Mouse (Mus musculus): ENCODE results near the gene Eif4g3.

DNA sequence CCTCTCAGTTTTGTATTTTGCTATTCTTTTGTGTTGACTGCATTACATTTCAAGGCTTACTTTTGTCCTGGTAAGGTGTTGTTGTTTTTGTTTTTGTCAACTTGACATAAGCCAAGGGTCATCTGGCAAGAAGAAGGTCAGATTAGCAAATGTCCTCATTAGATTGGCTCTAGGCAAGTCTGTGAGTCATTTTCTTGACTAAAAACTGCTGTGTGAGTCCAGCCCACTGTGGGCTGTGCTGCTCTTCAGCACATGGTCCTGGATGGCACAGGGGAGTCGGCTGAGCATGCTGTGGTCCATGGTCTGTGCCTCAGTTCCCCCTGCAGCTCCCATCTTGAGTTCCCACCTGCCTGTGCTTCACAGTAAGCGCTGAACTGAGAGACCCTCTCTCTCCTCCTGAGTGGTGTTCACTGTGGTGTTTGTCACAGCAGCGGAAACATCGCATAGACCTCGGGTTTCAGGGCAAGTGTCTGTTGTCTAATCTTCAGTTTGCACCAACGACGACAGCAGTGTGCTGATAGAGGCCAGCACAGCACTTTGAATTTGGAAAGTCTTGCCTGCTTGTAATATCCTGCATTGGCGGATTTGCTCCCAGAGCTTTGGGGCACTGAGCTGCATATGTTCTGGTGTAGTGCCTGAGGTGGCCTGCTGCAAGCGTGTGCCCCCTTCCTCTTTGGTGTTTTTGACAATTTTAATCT is 30.7 kb downstream of the Eif4g3 start:
- TF ChIP-seq POLR2A (IDR thresholded peaks at IDR 0.05; ENCODE audit: control insufficient read depth, low read depth, low read length): no peak
- TF ChIP-seq CTCF (IDR thresholded peaks at IDR 0.05; ENCODE audit: control insufficient read depth, insufficient read depth, insufficient replicate concordance, low read depth, low read length): no peak
